Mouse (Mus musculus) cerebellum, adult 11-12 months (tissue): ENCODE results near the gene Mon2.
"Not testable (repeated sequence)": the region's sequence is repeated elsewhere in the genome, so short reads cannot be mapped to it uniquely, and the experiment has no call there.

Experiments used
- DNase-seq: peaks from one replicate; pipeline ENCODE4 v3.0.0; 2022

Mon2 gene

DNA sequence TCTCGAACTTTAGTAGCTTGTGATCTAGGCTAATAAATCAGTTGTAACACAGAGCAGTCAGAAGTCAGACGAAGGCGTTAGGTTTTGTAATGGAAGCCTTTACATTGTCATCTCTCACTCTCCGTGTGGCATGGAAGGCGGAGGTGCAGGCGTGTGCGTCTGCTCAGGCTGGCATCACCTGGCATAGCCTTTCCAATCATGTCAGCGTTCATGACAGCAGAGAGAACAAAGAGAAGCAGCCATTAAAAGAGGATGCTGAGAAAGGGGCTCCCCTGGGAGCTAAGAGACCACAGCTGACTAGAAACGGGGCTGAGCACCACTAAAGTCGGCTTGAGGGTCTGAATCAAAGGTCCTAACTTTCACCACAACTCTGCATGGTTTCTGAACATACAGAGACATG lies 19.8 kb downstream of the Mon2 start:
- no peak for DNase-seq

DNA sequence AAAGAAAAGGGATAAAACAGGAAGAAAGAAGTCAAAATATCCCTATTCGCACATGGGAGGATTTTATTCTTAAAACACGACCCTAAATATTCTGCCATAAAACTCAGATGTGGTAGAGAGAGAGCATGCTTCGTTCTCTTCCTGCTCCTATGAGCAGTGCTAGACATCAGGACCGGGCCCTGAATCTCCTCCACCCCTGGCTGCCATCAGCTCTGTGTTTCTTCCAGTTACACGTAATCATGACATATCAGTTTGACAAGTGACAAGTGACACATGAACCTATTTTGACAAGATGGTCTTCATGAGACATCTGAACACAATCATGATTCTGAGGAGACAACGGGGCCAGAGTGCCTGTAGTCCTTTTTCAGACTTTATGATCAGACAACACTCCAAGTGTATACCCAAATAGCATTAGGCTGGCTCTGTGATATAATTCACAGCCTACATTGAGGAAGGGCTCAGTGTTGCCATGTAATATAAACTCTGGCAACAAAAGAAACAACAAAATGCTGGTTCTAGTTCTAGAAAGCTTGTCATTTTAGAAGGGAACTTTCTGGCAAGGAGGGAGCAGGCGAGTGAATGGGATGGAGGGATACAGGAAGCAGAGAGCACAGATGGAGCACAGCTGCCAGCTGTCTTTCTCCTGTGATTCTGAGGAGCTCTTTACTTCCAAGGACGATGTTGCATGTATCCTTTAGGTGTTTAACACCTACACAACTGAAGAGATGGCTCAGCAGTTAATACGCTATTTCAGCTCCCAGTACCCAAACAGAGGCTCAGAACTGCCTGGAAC lies 20.9 kb downstream of the Mon2 start:
- no peak for DNase-seq

DNA sequence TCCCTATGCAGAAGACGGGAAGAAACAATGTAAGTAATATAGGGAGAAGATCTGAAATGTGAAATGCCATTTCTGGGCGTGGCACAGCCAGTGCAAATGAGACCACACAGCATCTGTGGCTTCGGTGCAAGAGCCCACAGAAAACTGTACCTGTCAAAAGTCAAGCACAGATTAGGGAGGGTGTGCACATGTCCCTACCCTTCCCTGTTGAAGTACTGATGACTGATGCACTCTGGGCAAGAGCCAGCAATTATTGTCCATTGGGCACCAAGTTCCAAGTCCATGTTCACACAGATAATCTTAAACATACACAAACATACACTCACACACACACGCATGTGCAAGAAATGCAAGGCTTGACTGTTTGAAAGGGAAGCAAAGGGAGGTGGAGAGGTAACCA lies 22.7 kb downstream of the Mon2 start:
- no peak for DNase-seq

DNA sequence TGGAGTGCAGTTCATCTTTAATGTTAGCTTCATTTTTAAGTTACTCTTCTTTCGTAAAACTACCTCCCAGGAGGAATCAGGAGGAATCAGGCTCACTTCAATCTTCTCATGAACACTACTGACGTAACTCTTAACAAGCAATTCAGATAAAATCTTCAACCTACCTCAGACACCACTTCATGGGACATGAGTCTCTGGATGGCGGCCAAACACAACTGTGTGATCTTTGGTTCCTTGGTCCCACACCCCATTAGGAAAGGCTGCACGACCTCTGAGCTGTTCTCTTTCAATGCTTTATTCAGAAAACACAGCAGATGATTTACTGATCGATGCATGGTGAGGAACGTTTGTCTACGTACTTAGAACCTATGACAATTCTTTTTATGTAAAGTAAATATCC lies 24.3 kb downstream of the Mon2 start:
- no peak for DNase-seq

- DNase-seq, result no peak
Measured at GRCm38 (mm10) chr10:123048730-123049129, 27.6 kb downstream of the Mon2 start.

- no peak for DNase-seq
Measured at GRCm38 (mm10) chr10:123039936-123040335, 36.4 kb downstream of the Mon2 start.

GRCm38 (mm10) chr10:123032078-123032646 lies 44.1 kb downstream of the Mon2 start:
- DNase-seq, result no peak

DNA sequence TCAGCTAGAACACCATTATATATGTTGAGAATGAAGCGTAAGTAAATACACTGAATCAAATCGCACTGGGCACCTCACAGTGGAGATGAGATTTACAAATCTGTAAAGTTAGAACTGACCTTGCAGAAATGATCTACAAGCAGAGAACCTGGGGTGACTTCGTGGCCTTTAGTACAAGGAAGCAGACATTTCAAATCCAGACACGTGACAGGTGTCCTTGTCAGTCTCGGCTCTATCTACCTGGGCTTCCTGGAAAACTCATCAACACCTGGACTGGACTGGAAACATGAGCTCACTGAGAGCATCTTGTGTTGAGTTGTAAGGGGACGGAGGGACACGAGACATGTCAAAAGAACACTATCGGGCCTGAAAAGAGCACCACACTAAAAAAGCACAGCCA lies 44.9 kb downstream of the Mon2 start:
- no peak for DNase-seq

DNA sequence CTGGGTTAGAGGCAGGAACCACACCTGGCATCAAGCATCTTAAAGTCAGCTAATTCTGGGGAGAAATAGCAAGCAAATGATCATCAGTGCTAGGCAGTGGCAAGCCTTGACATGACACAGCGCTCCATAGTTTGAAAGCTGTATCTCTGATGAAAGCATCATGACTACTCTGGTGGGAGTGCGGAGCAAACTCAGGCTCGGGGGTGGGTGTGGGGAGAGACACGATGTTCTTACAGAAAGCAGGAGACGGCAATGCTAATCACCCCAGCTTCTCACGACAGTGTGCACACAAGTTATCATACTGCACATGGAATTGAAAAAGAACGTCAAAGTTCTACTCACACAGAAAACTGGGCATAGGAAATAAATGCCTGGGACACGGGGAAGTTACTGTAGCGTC lies 45.7 kb downstream of the Mon2 start:
- no peak for DNase-seq

- DNase-seq, result no peak
Measured at GRCm38 (mm10) chr10:123028949-123029348, 47.4 kb downstream of the Mon2 start.

DNA sequence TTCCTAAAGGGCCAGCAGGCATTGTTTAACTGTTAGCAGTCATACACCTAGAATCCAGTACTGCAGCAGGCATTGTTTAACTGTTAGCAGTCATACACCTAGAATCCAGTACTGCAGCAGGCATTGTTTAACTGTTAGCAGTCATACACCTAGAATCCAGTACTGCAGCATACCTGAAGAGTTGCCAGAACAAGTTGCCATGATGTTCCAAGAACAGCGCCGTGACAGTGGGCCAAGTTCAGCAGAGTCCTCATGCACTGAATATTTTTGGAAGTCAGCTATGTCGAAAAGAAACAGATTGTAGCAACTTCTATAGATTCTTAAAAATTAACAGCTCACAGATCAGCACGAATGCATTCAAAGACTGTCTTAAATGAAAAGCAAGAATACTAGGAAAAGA lies 49.6 kb downstream of the Mon2 start:
- DNase-seq, result not testable (repeated sequence)

DNA sequence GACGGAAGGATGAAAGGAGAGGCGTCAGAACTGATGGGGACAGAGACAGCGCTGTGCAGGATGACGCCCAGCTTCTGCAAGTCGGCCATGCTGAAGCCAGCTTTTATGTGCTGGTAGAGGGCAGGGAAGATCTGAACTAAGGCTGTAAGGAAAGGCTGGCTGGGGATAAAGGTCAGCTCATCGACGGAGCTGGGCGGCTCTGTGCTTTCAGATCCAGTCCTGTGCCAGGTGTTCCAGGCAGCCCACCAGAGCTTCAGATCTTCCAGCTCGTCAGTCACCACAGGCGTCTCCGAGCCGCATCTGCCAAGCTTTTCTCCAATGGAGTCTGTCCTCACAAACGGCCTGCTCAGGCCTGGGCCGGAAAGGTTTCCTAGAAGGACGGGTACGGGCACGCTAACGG lies 62.9 kb downstream of the Mon2 start:
- no peak for DNase-seq

GRCm38 (mm10) chr10:123011421-123011820 lies 64.9 kb downstream of the Mon2 start:
- no peak for DNase-seq

- no peak for DNase-seq
Measured at GRCm38 (mm10) chr10:123005237-123006185, 70.8 kb downstream of the Mon2 start.

GRCm38 (mm10) chr10:123004475-123005236 lies 71.6 kb downstream of the Mon2 start:
- no peak for DNase-seq

DNA sequence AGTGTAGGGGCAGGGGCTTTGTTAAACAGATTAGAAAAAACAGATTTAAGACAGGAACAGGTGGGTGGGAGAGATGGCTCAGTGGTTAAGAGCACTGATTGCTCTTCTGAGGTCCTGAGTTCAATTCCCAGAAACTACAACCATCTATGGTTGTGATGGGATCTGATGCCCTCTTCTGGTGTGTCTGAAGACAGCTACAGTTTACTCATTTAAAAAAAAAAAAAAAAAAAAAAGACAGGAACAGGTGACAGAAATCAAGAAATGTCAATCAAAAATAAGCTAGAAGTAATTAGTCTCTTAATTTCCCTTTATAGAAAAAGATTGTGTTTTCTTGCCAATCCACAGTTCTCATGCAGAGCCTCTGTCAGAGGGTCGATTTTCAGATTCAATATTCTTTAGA lies 74.3 kb downstream of the Mon2 start:
- no peak for DNase-seq

DNA sequence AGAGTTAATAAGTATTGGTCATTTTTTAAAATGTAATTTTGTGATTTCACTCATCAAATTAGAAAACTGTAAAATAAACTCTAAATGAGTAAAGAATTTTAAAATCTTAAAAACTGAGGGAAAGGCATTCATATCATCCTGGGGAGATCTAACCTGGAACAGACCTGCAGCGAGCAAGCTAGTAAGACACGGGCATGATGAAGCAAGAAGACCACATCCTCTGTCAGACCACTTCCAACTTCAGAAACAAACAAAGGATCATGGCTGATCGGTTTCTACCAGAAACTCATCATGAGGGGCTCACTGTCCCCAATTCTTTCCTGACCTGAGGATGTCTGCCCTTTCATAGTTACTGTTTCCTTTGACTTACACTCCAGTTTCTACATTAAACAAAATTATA lies 74.9 kb downstream of the Mon2 start:
- no peak for DNase-seq

GRCm38 (mm10) chr10:122999356-122999755 lies 76.9 kb downstream of the Mon2 start:
- DNase-seq, result no peak

GRCm38 (mm10) chr10:122997852-122998251 lies 78.5 kb downstream of the Mon2 start:
- no peak for DNase-seq

DNA sequence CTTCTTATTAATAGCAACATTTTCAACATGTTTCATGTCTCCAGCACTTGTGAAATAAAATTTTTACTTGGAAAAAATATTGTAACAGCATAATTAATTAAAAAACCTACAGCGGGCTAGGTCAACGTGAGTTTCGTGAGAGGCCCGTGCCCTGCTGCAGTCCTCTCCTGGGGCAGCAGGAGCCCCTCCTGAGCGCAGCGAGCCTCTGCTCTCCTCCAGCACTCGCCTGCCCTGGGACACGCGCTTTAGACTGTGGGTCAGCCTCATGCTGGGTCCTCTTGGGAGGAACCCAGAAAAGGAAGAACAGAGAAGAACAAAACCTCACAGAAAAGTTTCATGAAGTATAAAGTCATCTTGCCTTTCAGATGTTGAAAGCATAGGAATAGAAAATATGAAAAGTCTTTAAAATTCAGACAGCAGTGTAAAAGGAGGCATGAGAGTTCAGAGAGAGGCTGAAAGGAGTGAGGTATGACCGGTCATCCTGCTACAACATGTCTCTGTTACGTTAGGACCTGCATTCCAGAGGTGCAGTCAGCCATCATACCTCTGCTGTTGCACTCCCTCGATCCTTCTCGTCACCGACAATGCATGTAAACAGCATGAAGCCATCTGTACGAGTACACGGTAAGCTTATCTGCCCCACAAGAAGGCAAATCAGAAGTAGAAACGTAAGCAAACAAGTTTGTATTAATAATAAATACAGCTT lies 81.8 kb downstream of the Mon2 start:
- no peak for DNase-seq

DNA sequence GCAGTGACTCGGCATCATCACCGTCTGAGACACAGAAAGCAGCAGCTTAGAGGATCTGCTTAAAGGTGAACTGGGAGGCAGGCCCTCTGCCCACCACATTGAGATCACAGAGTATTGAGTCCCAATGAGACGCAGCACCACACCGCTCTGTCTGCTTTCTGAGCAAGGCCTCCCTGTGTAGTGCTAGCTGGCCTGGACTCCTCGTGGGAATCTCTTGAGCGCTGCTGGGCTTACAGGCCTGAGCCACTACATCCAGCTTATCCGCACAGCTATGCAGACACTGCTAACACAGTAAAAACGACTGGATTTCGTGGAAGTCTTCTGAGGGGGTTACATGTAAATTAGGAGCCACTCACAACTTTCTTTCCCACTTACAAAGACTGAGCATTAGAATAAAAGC lies 84.7 kb downstream of the Mon2 start:
- DNase-seq, result no peak

DNA sequence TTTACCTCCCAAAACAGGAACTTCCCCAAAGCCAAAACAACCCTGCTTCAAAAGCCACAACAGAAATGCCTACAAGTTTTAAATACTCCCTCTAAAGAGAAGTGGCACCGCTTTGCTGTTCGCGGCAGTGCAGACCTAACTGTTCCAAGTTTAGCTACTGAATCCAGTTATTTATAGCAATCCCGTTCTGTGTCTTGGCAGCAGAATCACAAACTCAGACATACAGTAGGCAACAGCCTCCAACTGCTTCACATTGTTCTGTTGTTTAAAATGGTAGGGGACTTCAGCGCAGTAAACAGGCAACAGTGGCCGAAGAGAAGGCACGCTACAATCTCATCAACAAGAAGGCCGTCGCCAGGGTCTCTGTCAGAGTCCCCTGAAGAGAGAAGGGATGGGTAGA lies 85.3 kb downstream of the Mon2 start:
- no peak for DNase-seq
